Mouse (Mus musculus): ENCODE data around the gene Mx1. TPM values are rescaled to one million over a fixed set of nuclear protein-coding genes. Genes with fewer than 3 reads are reported as not detected.
A peak's percentile ranks its signal among the peaks of the same experiment; 100 is the strongest.

Mx1 gene
- total and polyA plus RNA-seq, 3 experiments: 0.27 TPM; not detected in 2

DNA sequence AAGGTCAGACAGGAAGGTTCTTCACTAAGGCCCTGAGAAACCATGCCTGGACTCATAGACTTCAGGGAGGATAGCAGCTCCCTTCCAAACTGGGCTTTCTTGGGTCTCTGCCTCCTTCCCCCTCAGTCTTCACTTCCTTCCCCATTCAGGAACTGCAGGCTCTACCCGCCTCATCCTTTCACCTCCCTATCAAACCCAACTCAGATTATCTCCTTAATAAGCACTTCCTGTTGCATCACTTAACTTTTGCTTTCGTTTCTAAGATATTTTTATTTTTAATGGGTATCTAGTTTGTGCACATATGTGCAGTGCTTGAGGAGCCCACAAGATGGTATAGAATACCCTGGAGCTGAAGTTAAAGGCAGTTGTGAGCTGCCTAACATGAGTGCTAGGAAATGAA is 15.9 kb upstream of the Mx1 start:
- H3K36me3 ChIP-seq (replicated peaks): no peaks in the 10 kb centered on the region
- ATAC-seq (ENCODE audit: extremely low read depth, insufficient number of reproducible peaks, low FRiP score, poor library complexity, severe bottlenecking) (peak; percentile 8; the same call in 1 of the 2 replicates), DNase-seq (ENCODE audit: low spot score) (no peak)
- TF ChIP-seq CTCF (IDR thresholded peaks at IDR 0.05; ENCODE audit: low read depth, low read length) (no peak), POLR2AphosphoS5 (IDR thresholded peaks at IDR 0.05; ENCODE audit: insufficient replicate concordance, low read depth, low read length) (no peak), TAL1 (conservative IDR thresholded peaks at IDR 0.05; ENCODE audit: low read depth, low read length) (no peak), GATA1 (IDR thresholded peaks at IDR 0.05; ENCODE audit: borderline replicate concordance, low read length) (no peak), GATA2 (IDR thresholded peaks at IDR 0.05; ENCODE audit: borderline replicate concordance, low read depth, low read length) (no peak)
- H3K4me3 ChIP-seq (ENCODE audit: low read depth, low read length): no peak overlapping the region
- no peaks in the 10 kb centered on the region for H3K4me1 ChIP-seq (ENCODE audit: insufficient read depth, low read depth, low read length)
- no peaks in the 10 kb centered on the region for H3K9me3 ChIP-seq (replicated peaks)
- H3K27me3 ChIP-seq (ENCODE audit: insufficient read depth, low read length): peaks cover 3% of the 10 kb centered on the region

DNA sequence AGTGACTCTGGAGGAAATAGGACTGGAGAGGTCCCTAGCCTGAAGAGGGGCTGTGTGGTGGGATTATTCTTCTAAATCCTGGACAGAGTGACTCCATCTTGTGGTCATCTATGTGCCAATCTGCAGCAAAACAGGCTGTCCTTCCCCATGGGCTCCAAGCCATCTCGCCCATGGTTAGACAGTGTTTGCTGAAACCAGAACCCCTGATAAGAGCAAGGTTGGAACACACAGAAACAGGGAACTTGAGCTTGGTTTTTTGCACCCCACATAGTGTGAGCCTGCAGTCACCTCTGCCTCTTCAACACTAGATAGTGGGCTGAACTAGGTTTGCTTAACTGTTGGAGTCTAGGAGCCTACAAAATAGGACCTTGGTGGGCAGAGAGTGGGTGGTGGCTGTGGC is 13.8 kb upstream of the Mx1 start:
- Histone ChIP-seq H3K36me3 (replicated peaks) (no peaks in the 10 kb centered on the region), H3K4me3 (ENCODE audit: low read depth, low read length) (no peak overlapping the region), H3K4me1 (ENCODE audit: insufficient read depth, low read depth, low read length) (no peaks in the 10 kb centered on the region), H3K9me3 (replicated peaks) (no peaks in the 10 kb centered on the region), H3K27me3 (ENCODE audit: insufficient read depth, low read length) (peaks cover 3% of the 10 kb centered on the region)
- TF ChIP-seq TAL1 (conservative IDR thresholded peaks at IDR 0.05; ENCODE audit: low read depth, low read length): no peak
- TF ChIP-seq POLR2AphosphoS5 (IDR thresholded peaks at IDR 0.05; ENCODE audit: insufficient replicate concordance, low read depth, low read length): no peak
- no peak for TF ChIP-seq GATA2 (IDR thresholded peaks at IDR 0.05; ENCODE audit: borderline replicate concordance, low read depth, low read length)
- no peak for TF ChIP-seq GATA1 (IDR thresholded peaks at IDR 0.05; ENCODE audit: borderline replicate concordance, low read length)
- no peak for TF ChIP-seq CTCF (IDR thresholded peaks at IDR 0.05; ENCODE audit: low read depth, low read length)
- ATAC-seq (ENCODE audit: extremely low read depth, insufficient number of reproducible peaks, low FRiP score, poor library complexity, severe bottlenecking) (no peak), DNase-seq (ENCODE audit: low spot score) (no peak)

DNA sequence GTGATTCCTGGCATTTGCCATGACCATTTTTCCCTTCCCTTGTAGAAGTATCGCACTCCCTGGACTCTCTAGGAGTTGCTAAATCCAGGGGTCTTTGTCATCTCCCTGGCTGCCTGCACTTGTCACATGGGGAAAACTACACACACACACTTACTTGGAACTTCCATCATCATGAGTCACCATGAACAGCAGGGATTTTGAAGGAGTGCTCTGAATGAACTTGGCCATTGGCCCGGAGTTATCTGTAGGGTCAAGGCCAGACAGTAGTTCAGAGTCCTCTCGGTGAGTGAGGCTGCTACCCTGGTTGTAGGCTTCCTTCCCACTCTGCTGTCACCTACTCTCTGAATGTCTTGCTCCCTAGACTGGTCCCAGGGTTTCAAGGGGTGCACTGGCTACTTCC is 12.9 kb upstream of the Mx1 start:
- no peak overlapping the region for H3K4me3 ChIP-seq (ENCODE audit: low read depth, low read length)
- no peak for TF ChIP-seq GATA1 (IDR thresholded peaks at IDR 0.05; ENCODE audit: borderline replicate concordance, low read length)
- peaks cover 3% of the 10 kb centered on the region for H3K27me3 ChIP-seq (ENCODE audit: insufficient read depth, low read length)
- ATAC-seq (ENCODE audit: extremely low read depth, insufficient number of reproducible peaks, low FRiP score, poor library complexity, severe bottlenecking): no peak
- H3K9me3 ChIP-seq (replicated peaks): no peaks in the 10 kb centered on the region
- DNase-seq (ENCODE audit: low spot score): no peak
- H3K36me3 ChIP-seq (replicated peaks): no peaks in the 10 kb centered on the region
- H3K4me1 ChIP-seq (ENCODE audit: insufficient read depth, low read depth, low read length): no peaks in the 10 kb centered on the region

DNA sequence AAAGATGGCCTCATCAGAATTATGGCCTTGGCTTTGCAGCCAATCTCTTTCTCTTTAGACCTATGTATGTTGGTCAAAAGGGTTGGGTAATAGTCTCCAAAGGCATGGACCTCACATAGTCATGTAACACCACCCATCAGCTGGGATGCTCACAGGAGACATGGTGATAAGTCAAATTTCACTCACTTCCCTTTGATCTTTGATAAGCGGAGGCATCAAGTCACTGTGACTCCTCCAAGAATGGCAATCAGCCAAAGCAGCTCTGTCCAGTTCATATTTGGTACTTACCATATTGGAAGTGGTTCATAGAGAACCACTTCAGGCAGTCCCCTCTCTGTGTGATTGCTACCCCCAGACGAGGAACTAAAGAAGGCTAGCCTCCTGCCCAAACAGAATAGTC is 12.0 kb upstream of the Mx1 start:
- no peak for ATAC-seq (ENCODE audit: extremely low read depth, insufficient number of reproducible peaks, low FRiP score, poor library complexity, severe bottlenecking)

DNA sequence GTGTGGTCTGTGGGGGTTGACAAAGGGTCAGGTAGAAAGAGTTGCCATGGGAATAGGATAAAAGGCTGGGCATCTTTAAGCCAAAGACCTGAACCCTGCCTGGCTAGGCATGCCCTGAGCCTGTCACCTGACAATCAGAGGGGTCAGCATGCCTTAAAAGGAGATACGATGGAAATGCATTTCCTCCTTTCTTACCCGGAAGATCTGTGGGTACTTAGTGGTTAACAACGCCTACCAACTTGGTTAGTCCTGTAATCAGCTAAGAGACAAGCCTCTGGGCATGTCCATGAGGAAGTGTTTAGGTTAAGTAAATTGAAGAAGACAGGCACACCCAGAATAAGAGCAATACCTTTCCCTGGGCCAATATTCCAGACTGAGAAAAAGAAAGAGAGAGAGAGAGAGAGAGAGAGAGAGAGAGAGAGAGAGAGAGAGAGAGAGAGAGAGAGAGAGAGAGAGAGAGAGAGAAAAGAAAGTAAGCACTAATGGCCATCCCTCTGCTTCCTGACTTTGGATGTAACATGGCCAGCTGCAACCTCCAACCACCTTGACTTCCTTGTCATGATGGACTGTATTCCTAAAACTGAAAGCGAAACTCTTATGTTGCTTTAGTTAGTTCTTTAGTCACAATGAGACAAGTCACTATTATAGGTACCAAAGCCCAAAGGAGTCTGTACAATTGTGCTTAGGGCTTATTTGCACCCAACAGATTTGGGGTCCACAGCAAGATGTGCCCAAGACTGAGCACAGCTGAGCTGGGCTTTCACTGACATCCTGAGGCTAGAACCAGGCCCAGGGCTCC is 5.5 kb upstream of the Mx1 start:
- ATAC-seq (ENCODE audit: extremely low read depth, insufficient number of reproducible peaks, low FRiP score, poor library complexity, severe bottlenecking) (0 out of 2 replicates have a peak, but pooled peaks have one; percentile 22), DNase-seq (ENCODE audit: low spot score) (no peak)
- Histone ChIP-seq H3K36me3 (replicated peaks) (no peaks in the 10 kb centered on the region), H3K4me1 (ENCODE audit: insufficient read depth, low read depth, low read length) (no peaks in the 10 kb centered on the region; the same call in 1 of the 2 replicates), H3K4me3 (ENCODE audit: low read depth, low read length) (no peak overlapping the region), H3K27me3 (ENCODE audit: insufficient read depth, low read length) (peaks cover 4% of the 10 kb centered on the region; the same call in 1 of the 2 replicates), H3K9me3 (replicated peaks) (no peaks in the 10 kb centered on the region)
- no peak for TF ChIP-seq GATA2 (IDR thresholded peaks at IDR 0.05; ENCODE audit: borderline replicate concordance, low read depth, low read length)

More for the DNA sequence above, 12.0 kb upstream of the Mx1 start:
- peaks cover 3% of the 10 kb centered on the region for H3K27me3 ChIP-seq (ENCODE audit: insufficient read depth, low read length)
- no peak for DNase-seq (ENCODE audit: low spot score)
- H3K9me3 ChIP-seq (replicated peaks): no peaks in the 10 kb centered on the region
- no peaks in the 10 kb centered on the region for H3K4me1 ChIP-seq (ENCODE audit: insufficient read depth, low read depth, low read length)
- no peak overlapping the region for H3K4me3 ChIP-seq (ENCODE audit: low read depth, low read length)
- no peak for TF ChIP-seq TAL1 (conservative IDR thresholded peaks at IDR 0.05; ENCODE audit: low read depth, low read length)
- no peak for TF ChIP-seq GATA2 (IDR thresholded peaks at IDR 0.05; ENCODE audit: borderline replicate concordance, low read depth, low read length)
- TF ChIP-seq CTCF (IDR thresholded peaks at IDR 0.05; ENCODE audit: low read depth, low read length): no peak
- TF ChIP-seq GATA1 (IDR thresholded peaks at IDR 0.05; ENCODE audit: borderline replicate concordance, low read length): no peak
- no peak for TF ChIP-seq POLR2AphosphoS5 (IDR thresholded peaks at IDR 0.05; ENCODE audit: insufficient replicate concordance, low read depth, low read length)
- no peaks in the 10 kb centered on the region for H3K36me3 ChIP-seq (replicated peaks)

DNA sequence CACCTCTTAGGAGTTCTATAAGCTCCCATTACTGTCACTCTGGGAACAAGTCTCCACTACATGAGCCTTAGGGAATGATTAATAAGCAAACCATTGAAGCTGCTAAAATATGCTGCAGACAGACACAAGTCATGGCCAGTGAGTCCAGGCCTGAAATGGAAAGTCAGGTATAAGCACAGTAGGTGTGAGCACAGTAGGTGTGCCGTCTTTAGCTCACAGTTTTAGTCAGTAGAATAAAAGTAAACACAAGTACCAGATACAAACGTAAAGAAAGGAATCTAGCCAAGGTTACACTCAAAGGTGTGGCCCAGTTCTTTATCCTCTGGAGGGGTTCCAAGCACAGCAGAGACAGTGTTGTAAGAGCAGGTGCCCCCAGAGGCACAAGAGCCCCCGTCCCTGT is 4.8 kb upstream of the Mx1 start:
- Histone ChIP-seq H3K4me1 (ENCODE audit: insufficient read depth, low read depth, low read length) (no peaks in the 10 kb centered on the region; the same call in 1 of the 2 replicates), H3K27me3 (ENCODE audit: insufficient read depth, low read length) (peaks cover 4% of the 10 kb centered on the region; the same call in 1 of the 2 replicates), H3K9me3 (replicated peaks) (no peaks in the 10 kb centered on the region), H3K4me3 (ENCODE audit: low read depth, low read length) (no peak overlapping the region), H3K36me3 (replicated peaks) (no peaks in the 10 kb centered on the region)
- DNase-seq (ENCODE audit: low spot score): no peak
- ATAC-seq (ENCODE audit: extremely low read depth, insufficient number of reproducible peaks, low FRiP score, poor library complexity, severe bottlenecking): no peak
- TF ChIP-seq TAL1 (conservative IDR thresholded peaks at IDR 0.05; ENCODE audit: low read depth, low read length) (no peak), POLR2AphosphoS5 (IDR thresholded peaks at IDR 0.05; ENCODE audit: insufficient replicate concordance, low read depth, low read length) (no peak), GATA2 (IDR thresholded peaks at IDR 0.05; ENCODE audit: borderline replicate concordance, low read depth, low read length) (no peak), GATA1 (IDR thresholded peaks at IDR 0.05; ENCODE audit: borderline replicate concordance, low read length) (no peak), CTCF (IDR thresholded peaks at IDR 0.05; ENCODE audit: low read depth, low read length) (no peak)
